ENCODE assay signal across 10 mouse cellular contexts in the genomic region with DNA sequence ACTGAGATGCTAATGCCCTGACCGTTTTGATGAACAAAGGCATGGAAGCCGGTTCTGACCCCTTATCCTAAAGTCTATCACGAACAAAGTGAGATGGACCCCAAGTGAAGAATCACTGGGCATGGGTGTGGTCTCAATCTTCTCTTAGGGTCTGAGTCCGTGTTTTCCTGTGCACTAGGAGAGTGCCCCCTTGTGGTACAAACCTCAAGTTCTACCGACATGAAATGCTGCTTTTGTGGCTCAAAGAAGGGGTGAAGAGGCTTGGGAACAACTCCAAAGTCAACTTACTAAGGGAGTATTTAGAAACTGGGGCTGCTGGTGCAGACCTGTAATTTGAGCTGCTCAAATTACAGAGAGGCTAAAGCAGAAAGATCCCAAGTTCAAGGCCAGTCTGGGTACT. TPM values are rescaled to one million over a fixed set of nuclear protein-coding genes. Genes with fewer than 3 reads are reported as not detected.
A peak's percentile ranks its signal among the peaks of the same experiment; 100 is the strongest.
DNase-seq lines count a peak whose midpoint lies in the region; ATAC-seq lines count a peak whose summit lies in the region.
"Had no signal": no experiment of that assay in that cellular context is flagged by ENCODE, and none has a peak within 500 bp of the region (broad histone marks: within the 10 kb centered on the region; RNA-seq: fewer than 3 reads in every experiment).

No protein-coding gene starts in this region.

- no peak overlapping the region for H3K9ac ChIP-seq in kidney, embryonic 16.5 days (replicated peaks; ENCODE audit: low read length)
- H3K9ac ChIP-seq: hindbrain, embryonic 14.5 days had no signal

- no peaks in the 10 kb centered on the region for H3K4me1 ChIP-seq in kidney, embryonic 16.5 days (ENCODE audit: insufficient read depth, low read length)

- ATAC-seq in kidney, embryonic 16.5 days (ENCODE audit: low FRiP score, low TSS enrichment) = no peak

- peak; percentile 30 for DNase-seq in kidney, adult 9 months
- DNase-seq in NIH3T3 (ENCODE audit: low read depth) = peak; percentile 59
- DNase-seq in embryo, embryonic 11.5 days (ENCODE audit: low read depth, low spot score) = peak; percentile 23
- DNase-seq in lung, postnatal 36 days = peak; percentile 79
- no peak for DNase-seq in urinary bladder, postnatal 14 days (ENCODE audit: low spot score)
- DNase-seq in urinary bladder, adult 2 months (ENCODE audit: low spot score) = no peak
- DNase-seq: cerebellum, adult 11 months had no signal

- H3K27ac ChIP-seq in kidney, embryonic 16.5 days (ENCODE audit: low read length) = no peak overlapping the region
- H3K27ac ChIP-seq: hindbrain, embryonic 14.5 days had no signal

- H3K9me3 ChIP-seq in kidney, embryonic 16.5 days (ENCODE audit: low read length) = no peaks in the 10 kb centered on the region

- H3K36me3 ChIP-seq in kidney, embryonic 16.5 days (ENCODE audit: insufficient read depth, low read length) = no peaks in the 10 kb centered on the region

- no peak overlapping the region for H3K4me2 ChIP-seq in kidney, embryonic 16.5 days (replicated peaks; ENCODE audit: low read depth, low read length)
- H3K4me2 ChIP-seq: hindbrain, embryonic 14.5 days had no signal

- WGBS in kidney, embryonic 16.5 days = 48% methylated on average over 5 of the region's 5 CpGs

- no peak overlapping the region for H3K4me3 ChIP-seq in kidney, embryonic 16.5 days (ENCODE audit: low read length)

- H3K27me3 ChIP-seq in kidney, embryonic 16.5 days (ENCODE audit: insufficient read depth, low read length) = no peaks in the 10 kb centered on the region

RNA-seq across cellular contexts. Expression of a gene that starts 6.3 kb away (rescaled TPM):
- polyA plus RNA-seq in kidney, embryonic 16.5 days (2015; fragmentation: Nextera tagmentation; extraction: Ambion mirVana) = not detected in 2 replicates
- polyA plus RNA-seq in urinary bladder, adult 2 months (2012; rRNA removed) = not detected in 2 replicates
- polyA plus RNA-seq: hindbrain, embryonic 14.5 days; stomach, embryonic 14.5 days had no signal

RNA-seq across cellular contexts. Expression of a gene that starts 41.9 kb away (rescaled TPM):
- polyA plus RNA-seq in kidney, embryonic 16.5 days (2015; fragmentation: Nextera tagmentation; extraction: Ambion mirVana) = 113 and 119 TPM in 2 replicates
- polyA plus RNA-seq in urinary bladder, adult 2 months (2012; rRNA removed) = 66.0 and 70.3 TPM in 2 replicates

Comparison
In these comparisons a context has a peak if more than half of its experiments do, and no peak if none do; other contexts are left out.
1. DNase-seq: peak in kidney, adult 9 months (single experiment), NIH3T3 (single experiment), embryo, embryonic 11.5 days (single experiment) and lung, postnatal 36 days (single experiment); none in urinary bladder, postnatal 14 days (single experiment) and urinary bladder, adult 2 months (single experiment).